Mouse (Mus musculus) heart, embryonic 12.5 days (tissue): ENCODE results near the gene Ndufs4. TPM values are rescaled to one million over a fixed set of nuclear protein-coding genes. Genes with fewer than 3 reads are reported as not detected.
A peak's percentile ranks its signal among the peaks of the same experiment; 100 is the strongest.

Experiments
- ATAC-seq: fragments of 200-750 bp; cut with Nextera tagmentation; 2 replicates; pipeline ENCODE4 v1.8.0; 2017; ENCODE audit warnings: moderate TSS enrichment, moderate library complexity; ENCODE audit not compliant: insufficient number of reproducible peaks, low FRiP score
- H3K27ac ChIP-seq: fragments of 300-500 bp; sonication (generic); 2 replicates; pipeline ENCODE4 v1.5.1; 2016; ENCODE audit warnings: mild to moderate bottlenecking, moderate library complexity; ENCODE audit not compliant: poor library complexity, severe bottlenecking
- H3K27me3 ChIP-seq: fragments of 300-500 bp; sonication (generic); replicated peaks from 2 replicates; pipeline ENCODE4 v1.6.1; 2016; ENCODE audit warnings: mild to moderate bottlenecking, moderate library complexity
- H3K36me3 ChIP-seq: fragments of 300-500 bp; sonication (generic); 2 replicates; pipeline ENCODE4 v1.6.1; 2016; ENCODE audit warnings: mild to moderate bottlenecking, moderate library complexity
- H3K4me1 ChIP-seq: fragments of 300-500 bp; sonication (generic); replicated peaks from 2 replicates; pipeline ENCODE4 v1.6.1; 2016; ENCODE audit warnings: mild to moderate bottlenecking
- H3K4me2 ChIP-seq: fragments of 300-500 bp; sonication (generic); 2 replicates; pipeline ENCODE4 v1.6.1; 2016; ENCODE audit warnings: mild to moderate bottlenecking, moderate library complexity
- H3K4me3 ChIP-seq: fragments of 300-500 bp; sonication (generic); 2 replicates; pipeline ENCODE4 v1.5.1; 2016; ENCODE audit warnings: mild to moderate bottlenecking
- H3K9ac ChIP-seq: fragments of 300-500 bp; sonication (generic); 2 replicates; pipeline ENCODE4 v1.6.1; 2016; ENCODE audit warnings: mild to moderate bottlenecking, moderate library complexity
- H3K9me3 ChIP-seq: fragments of 300-500 bp; sonication (generic); replicated peaks from 2 replicates; pipeline ENCODE4 v1.6.1; 2016; ENCODE audit warnings: mild to moderate bottlenecking, moderate library complexity
- WGBS: fragments of 180-500 bp; shearing (Covaris S2); methylation state at CpG from one replicate; pipeline ENCODE4 v1.1.7; 2016; 5-methylcytosine and 5-hydroxymethylcytosine counted together
- polyA plus RNA-seq: library from polyadenylated mRNA; unstranded; fragments of >200 nt; fragmentation: Nextera tagmentation; extraction: Ambion mirVana; gene quantifications from 2 replicates; pipeline ENCODE4 v1.2.1, GENCODE M21; 2016

Gene Ndufs4
- polyA plus RNA-seq, 1 experiment from 2014 or later = 384 TPM

DNA sequence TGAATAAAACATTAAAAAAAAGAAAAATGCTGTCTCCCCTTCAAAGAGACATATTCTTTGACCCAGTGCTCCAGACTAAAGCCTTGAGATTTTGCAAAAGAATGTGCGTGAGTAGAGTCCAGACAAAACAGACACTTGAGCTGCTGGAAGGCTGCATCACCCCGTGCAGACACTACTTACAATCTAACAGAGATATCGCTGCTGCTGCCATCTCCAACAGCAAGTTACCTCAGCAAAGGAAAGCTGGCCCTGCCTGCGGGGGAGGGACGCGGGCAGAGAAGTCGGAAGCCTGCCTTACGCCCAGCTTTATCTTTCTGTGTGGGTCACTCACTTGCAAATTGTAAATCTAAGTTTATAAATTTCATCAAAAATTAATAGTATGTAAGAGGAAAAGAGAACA lies 45.1 kb downstream of the Ndufs4 start:
- no peak for ATAC-seq
- WGBS = 10% methylated on average over 8 of the region's 8 CpGs
- Histone ChIP-seq H3K36me3 (no peaks in the 10 kb centered on the region), H3K27me3 (no peaks in the 10 kb centered on the region), H3K4me1 (peaks cover 8% of the 10 kb centered on the region), H3K9ac (no peak overlapping the region), H3K9me3 (no peaks in the 10 kb centered on the region), H3K4me3 (no peak overlapping the region), H3K4me2 (peak overlapping the region; percentile 36; the same call in 1 of the 2 replicates), H3K27ac (no peak overlapping the region)

DNA sequence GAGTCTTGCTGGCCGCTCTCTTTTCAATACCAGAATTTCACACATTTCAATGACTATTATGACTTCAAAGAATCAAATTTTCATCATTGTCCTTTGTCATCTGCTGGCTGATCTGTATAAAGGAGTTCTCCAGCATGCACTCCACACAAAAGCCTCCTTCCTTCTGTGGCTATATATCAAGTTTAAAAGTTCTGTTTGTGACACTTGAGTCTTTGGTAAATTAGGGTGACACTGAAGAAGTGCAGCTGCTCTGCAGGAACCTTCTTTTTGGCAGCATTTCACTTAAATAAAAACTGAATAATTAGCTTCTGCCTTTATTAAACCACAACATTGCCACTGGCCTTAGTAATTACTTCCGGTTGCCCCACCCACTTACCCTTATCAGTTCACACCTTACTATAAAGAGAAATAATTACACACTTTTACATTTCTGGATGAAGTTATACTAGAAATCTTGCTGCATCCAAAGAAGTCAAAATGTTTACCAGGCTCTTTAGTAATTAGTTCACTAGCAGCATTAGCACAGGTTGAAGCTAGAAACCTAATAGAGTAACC lies 68.1 kb downstream of the Ndufs4 start:
- H3K4me2 ChIP-seq = no peak overlapping the region

DNA sequence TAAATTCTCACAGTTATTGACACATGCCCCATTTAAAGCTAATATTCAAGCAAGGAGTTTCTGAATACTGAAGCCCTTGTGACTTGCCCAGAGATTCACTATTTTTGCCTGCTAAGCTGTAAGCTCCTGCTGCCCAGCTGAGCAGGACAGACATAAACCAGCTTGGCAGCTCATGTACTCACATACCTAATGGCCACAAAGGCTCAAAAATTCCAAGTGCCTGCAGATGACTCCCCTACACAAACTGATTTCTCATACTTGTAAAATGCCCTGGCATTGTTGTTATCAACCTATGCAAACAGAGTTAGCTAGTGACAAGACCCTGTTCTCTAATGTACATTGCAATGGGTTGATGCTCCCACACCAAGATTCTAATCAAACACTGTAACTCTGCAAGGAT lies 68.9 kb downstream of the Ndufs4 start:
- H3K4me2 ChIP-seq = no peak overlapping the region
- no peak overlapping the region for H3K4me3 ChIP-seq
- no peaks in the 10 kb centered on the region for H3K9me3 ChIP-seq
- no peak for ATAC-seq
- H3K4me1 ChIP-seq = 0 out of 2 replicates have a peak, but pooled peaks cover 3% of the 10 kb centered on the region
- H3K36me3 ChIP-seq = peaks cover 11% of the 10 kb centered on the region
- no peaks in the 10 kb centered on the region for H3K27me3 ChIP-seq
- no peak overlapping the region for H3K27ac ChIP-seq
- no peak overlapping the region for H3K9ac ChIP-seq

More for the DNA sequence above, 68.1 kb downstream of the Ndufs4 start:
- no peak overlapping the region for H3K4me3 ChIP-seq
- 0 out of 2 replicates have a peak, but pooled peaks cover 3% of the 10 kb centered on the region for H3K4me1 ChIP-seq
- H3K36me3 ChIP-seq = peaks cover 11% of the 10 kb centered on the region
- H3K27ac ChIP-seq = no peak overlapping the region
- no peaks in the 10 kb centered on the region for H3K27me3 ChIP-seq
- H3K9ac ChIP-seq = no peak overlapping the region
- WGBS = 83% methylated on average over 2 of the region's 2 CpGs
- H3K9me3 ChIP-seq = no peaks in the 10 kb centered on the region
- no peak for ATAC-seq

DNA sequence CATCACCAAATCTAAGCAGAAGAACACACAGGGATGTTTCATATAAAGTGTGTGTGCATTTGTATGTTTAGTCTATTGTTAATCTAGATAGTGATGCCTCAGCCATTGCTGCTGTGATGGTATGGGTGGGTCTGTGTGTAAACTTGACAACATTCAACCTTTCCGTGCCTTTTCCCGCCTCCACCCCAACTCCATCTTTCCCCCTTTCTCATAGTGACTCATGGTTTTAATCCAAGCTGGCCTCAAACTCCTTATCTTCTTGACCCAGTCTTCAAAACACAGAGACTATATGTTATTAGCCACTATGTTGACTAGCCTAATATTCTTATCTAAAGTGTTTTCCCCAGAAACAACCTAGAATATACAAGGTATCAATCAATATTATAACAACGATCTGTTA lies 72.7 kb downstream of the Ndufs4 start:
- Histone ChIP-seq H3K27me3 (no peaks in the 10 kb centered on the region), H3K9ac (no peak overlapping the region), H3K27ac (no peak overlapping the region), H3K4me2 (no peak overlapping the region), H3K4me3 (no peak overlapping the region), H3K36me3 (peaks cover 11% of the 10 kb centered on the region), H3K4me1 (0 out of 2 replicates have a peak, but pooled peaks cover 3% of the 10 kb centered on the region), H3K9me3 (peaks cover 3% of the 10 kb centered on the region; the same call in 1 of the 2 replicates)
- 90% methylated on average over 3 of the region's 3 CpGs for WGBS
- no peak for ATAC-seq

GRCm38 (mm10) chr13:114314953-114315352 lies 73.1 kb downstream of the Ndufs4 start:
- Histone ChIP-seq H3K27me3 (no peaks in the 10 kb centered on the region), H3K9ac (no peak overlapping the region), H3K36me3 (peaks cover 11% of the 10 kb centered on the region), H3K4me1 (0 out of 2 replicates have a peak, but pooled peaks cover 3% of the 10 kb centered on the region), H3K9me3 (peaks cover 3% of the 10 kb centered on the region; the same call in 1 of the 2 replicates), H3K27ac (no peak overlapping the region), H3K4me2 (no peak overlapping the region), H3K4me3 (no peak overlapping the region)
- 77% methylated on average over 3 of the region's 3 CpGs for WGBS
- ATAC-seq = no peak

DNA sequence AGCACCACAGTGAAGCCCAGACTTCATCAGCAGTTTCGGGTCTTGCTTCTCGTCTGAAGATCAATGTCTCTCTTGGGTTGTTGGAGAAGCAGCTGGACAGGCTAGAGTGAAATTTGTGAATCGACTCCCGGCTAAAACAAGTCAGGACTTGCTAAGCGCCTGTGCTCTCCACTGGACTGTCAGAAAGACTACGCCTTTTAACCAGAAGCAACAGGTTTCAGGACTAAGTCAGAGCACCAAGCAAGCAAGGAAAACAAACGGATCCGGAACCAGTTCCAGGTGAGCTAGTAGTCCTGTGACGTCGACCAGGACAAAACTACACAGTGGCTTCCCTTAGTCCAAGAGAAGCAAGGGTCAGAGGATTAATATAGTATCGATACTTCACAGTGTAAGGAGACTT lies 77.5 kb downstream of the Ndufs4 start:
- no peaks in the 10 kb centered on the region for H3K27me3 ChIP-seq
- WGBS = 95% methylated on average over 11 of the region's 11 CpGs
- no peak overlapping the region for H3K27ac ChIP-seq
- ATAC-seq = no peak
- no peaks in the 10 kb centered on the region for H3K4me1 ChIP-seq
- H3K4me3 ChIP-seq = no peak overlapping the region
- no peak overlapping the region for H3K9ac ChIP-seq
- H3K36me3 ChIP-seq = peaks cover 5% of the 10 kb centered on the region; the same call in 1 of the 2 replicates
- no peak overlapping the region for H3K4me2 ChIP-seq
- peaks cover 3% of the 10 kb centered on the region; the same call in 1 of the 2 replicates for H3K9me3 ChIP-seq

- H3K4me2 ChIP-seq = no peak overlapping the region
- peaks cover 13% of the 10 kb centered on the region for H3K36me3 ChIP-seq
- H3K4me1 ChIP-seq = no peaks in the 10 kb centered on the region
- WGBS = 72% methylated on average over 7 of the region's 7 CpGs
- no peak overlapping the region for H3K4me3 ChIP-seq
- no peak overlapping the region for H3K27ac ChIP-seq
- ATAC-seq = no peak
- H3K27me3 ChIP-seq = no peaks in the 10 kb centered on the region
- no peaks in the 10 kb centered on the region for H3K9me3 ChIP-seq
- no peak overlapping the region for H3K9ac ChIP-seq
Observed at GRCm38 (mm10) chr13:114304684-114305083, 83.4 kb downstream of the Ndufs4 start.

- H3K4me3 ChIP-seq = no peak overlapping the region
- WGBS = 80% methylated on average over 4 of the region's 4 CpGs
- H3K9me3 ChIP-seq = no peaks in the 10 kb centered on the region
- H3K36me3 ChIP-seq = peaks cover 20% of the 10 kb centered on the region
- no peaks in the 10 kb centered on the region for H3K4me1 ChIP-seq
- H3K9ac ChIP-seq = no peak overlapping the region
- H3K27ac ChIP-seq = no peak overlapping the region
- H3K4me2 ChIP-seq = no peak overlapping the region
- ATAC-seq = no peak
- H3K27me3 ChIP-seq = no peaks in the 10 kb centered on the region
Observed at GRCm38 (mm10) chr13:114303466-114304175, 84.4 kb downstream of the Ndufs4 start.

DNA sequence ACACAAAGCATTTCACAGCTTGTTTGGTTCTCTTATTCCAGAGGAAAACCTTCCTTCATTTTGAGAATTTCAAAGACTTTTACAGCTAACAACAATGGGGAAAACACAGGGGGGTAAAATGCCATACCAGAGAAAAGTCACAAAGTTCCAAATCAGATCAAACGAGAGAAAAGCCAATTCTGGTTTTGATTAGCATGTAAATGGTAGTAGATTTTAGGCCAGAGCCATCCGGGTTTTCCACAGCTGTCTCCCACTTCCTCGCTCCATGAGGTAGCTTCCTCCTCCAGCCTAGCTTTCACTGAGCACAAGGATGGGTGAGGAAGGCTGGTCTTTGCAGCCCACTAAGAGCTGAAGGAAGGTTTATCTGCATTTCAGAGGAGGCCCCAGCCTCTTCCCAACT lies 90.3 kb downstream of the Ndufs4 start:
- Histone ChIP-seq H3K4me3 (no peak overlapping the region), H3K36me3 (peaks cover 15% of the 10 kb centered on the region; the same call in 1 of the 2 replicates), H3K4me2 (no peak overlapping the region), H3K9me3 (no peaks in the 10 kb centered on the region), H3K9ac (no peak overlapping the region), H3K4me1 (peaks cover 3% of the 10 kb centered on the region; the same call in 1 of the 2 replicates), H3K27ac (no peak overlapping the region), H3K27me3 (no peaks in the 10 kb centered on the region)
- no peak for ATAC-seq
- WGBS = 59% methylated on average over 3 of the region's 3 CpGs

- Histone ChIP-seq H3K4me1 (peaks cover 3% of the 10 kb centered on the region; the same call in 1 of the 2 replicates), H3K27me3 (no peaks in the 10 kb centered on the region), H3K27ac (no peak overlapping the region), H3K9me3 (no peaks in the 10 kb centered on the region), H3K4me2 (no peak overlapping the region), H3K4me3 (no peak overlapping the region), H3K9ac (no peak overlapping the region), H3K36me3 (peaks cover 12% of the 10 kb centered on the region; the same call in 1 of the 2 replicates)
- ATAC-seq = no peak
- WGBS = 75% methylated on average over 4 of the region's 4 CpGs
Observed at GRCm38 (mm10) chr13:114296556-114296955, 91.5 kb downstream of the Ndufs4 start.

- H3K4me3 ChIP-seq = no peak overlapping the region
- H3K36me3 ChIP-seq = peaks cover 19% of the 10 kb centered on the region
- H3K27ac ChIP-seq = 0 out of 2 replicates have a peak overlapping the region, but pooled peaks have one; percentile 27
- H3K27me3 ChIP-seq = no peaks in the 10 kb centered on the region
- ATAC-seq = no peak
- no peaks in the 10 kb centered on the region for H3K9me3 ChIP-seq
- H3K9ac ChIP-seq = no peak overlapping the region
- no peak overlapping the region for H3K4me2 ChIP-seq
- H3K4me1 ChIP-seq = peaks cover 7% of the 10 kb centered on the region
- 78% methylated on average over 1 of the region's 1 CpGs for WGBS
Observed at GRCm38 (mm10) chr13:114289411-114289810, 98.6 kb downstream of the Ndufs4 start.
